Mouse (Mus musculus): ENCODE measurements at regions not wholly inside any gene's neighbourhood (a gene's known extent, or its start where the extent isn't known, plus 50 kb on each side); places are given as distances from the start of the nearest gene placed in this dataset.
A peak's percentile ranks its signal among the peaks of the same experiment; 100 is the strongest.
"Not testable (repeated sequence)": the region's sequence is repeated elsewhere in the genome, so short reads cannot be mapped to it uniquely, and the experiment has no call there.

GRCm38 (mm10) chr4:145774241-145774761 is 94.3 kb upstream of the Zfp986 start:
- DNase-seq, result peak; percentile 2 to 14

- DNase-seq, result not testable (repeated sequence)
Observed at GRCm38 (mm10) chr4:145774884-145775283, 93.7 kb upstream of the Zfp986 start.

- not testable (repeated sequence) for DNase-seq
Observed at GRCm38 (mm10) chr4:145776531-145776930, 92.1 kb upstream of the Zfp986 start.

GRCm38 (mm10) chr4:145781281-145781896 is 87.2 kb upstream of the Zfp986 start:
- not testable (repeated sequence) for DNase-seq

- not testable (repeated sequence) for DNase-seq
Observed at GRCm38 (mm10) chr4:145814674-145815073, 53.9 kb upstream of the Zfp986 start.

All from kidney, adult 8-10 months (tissue).